8 mouse cellular contexts compared by ENCODE assay signal in genomic region chr4:87140901-87141300, GRCm38 (mm10).
A peak's percentile ranks its signal among the peaks of the same experiment; 100 is the strongest.
DNase-seq lines count a peak whose midpoint lies in the region; ATAC-seq lines count a peak whose summit lies in the region.

No protein-coding gene starts in this region.

- DNase-seq in heart, adult 11 months = peak; percentile 64
- DNase-seq in heart, embryonic 10.5 days (ENCODE audit: low spot score) = no peak
- DNase-seq in retina, postnatal 1 day = peak; percentile 76
- DNase-seq in retina, embryonic 14.5 days (ENCODE audit: low spot score) = no peak
- DNase-seq in urinary bladder, postnatal 36 days (ENCODE audit: low spot score in 2 of 2) = no peak
- DNase-seq in urinary bladder, adult 18-20 months (ENCODE audit: low spot score in 2 of 2) = no peak
- DNase-seq in spleen, postnatal 4 days (ENCODE audit: low spot score in 2 of 2) = no peak

- no peaks in the 10 kb centered on the region for H3K27me3 ChIP-seq in heart, embryonic 10.5 days (ENCODE audit: insufficient read depth, poor library complexity, severe bottlenecking)
- no peaks in the 10 kb centered on the region for H3K27me3 ChIP-seq in hindbrain, embryonic 16.5 days (replicated peaks; ENCODE audit: control insufficient read depth, insufficient read depth, low read length)

- H3K4me1 ChIP-seq in heart, embryonic 10.5 days = peaks cover 15% of the 10 kb centered on the region; the same call in 1 of the 2 replicates
- H3K4me1 ChIP-seq in hindbrain, embryonic 16.5 days (ENCODE audit: control insufficient read depth, insufficient read depth, low read depth, low read length) = peaks cover 6% of the 10 kb centered on the region; the same call in 1 of the 2 replicates

- no peak overlapping the region for H3K4me3 ChIP-seq in heart, embryonic 10.5 days
- H3K4me3 ChIP-seq in hindbrain, embryonic 16.5 days (ENCODE audit: low read length) = no peak overlapping the region

- ATAC-seq in hindbrain, embryonic 16.5 days = peak; percentile 58

- WGBS in heart, embryonic 10.5 days = 77% methylated on average over 3 of the region's 3 CpGs
- 42% methylated on average over 3 of the region's 3 CpGs for WGBS in hindbrain, embryonic 16.5 days

- H3K36me3 ChIP-seq in heart, embryonic 10.5 days = no peaks in the 10 kb centered on the region
- H3K36me3 ChIP-seq in hindbrain, embryonic 16.5 days (ENCODE audit: control insufficient read depth, insufficient read depth, low read length) = no peaks in the 10 kb centered on the region

- no peak overlapping the region for H3K9ac ChIP-seq in hindbrain, embryonic 16.5 days (ENCODE audit: low read depth, low read length)

- no peaks in the 10 kb centered on the region for H3K9me3 ChIP-seq in heart, embryonic 10.5 days
- H3K9me3 ChIP-seq in hindbrain, embryonic 16.5 days (ENCODE audit: control insufficient read depth, low read length) = no peaks in the 10 kb centered on the region

- H3K4me2 ChIP-seq in hindbrain, embryonic 16.5 days (ENCODE audit: low read length) = no peak overlapping the region

- no peak overlapping the region for H3K27ac ChIP-seq in heart, embryonic 10.5 days
- no peak overlapping the region for H3K27ac ChIP-seq in hindbrain, embryonic 16.5 days (ENCODE audit: low read depth, low read length)

Comparison
In these comparisons a context has a peak if more than half of its experiments do, and no peak if none do; other contexts are left out.
1. DNase-seq: peak in heart, adult 11 months (single experiment) and retina, postnatal 1 day (single experiment); none in heart, embryonic 10.5 days (single experiment), retina, embryonic 14.5 days (single experiment), urinary bladder, postnatal 36 days (0 of 2), urinary bladder, adult 18-20 months (0 of 2) and spleen, postnatal 4 days (0 of 2).